In genomic region chr1:87766233-87766632, GRCm38 (mm10) we compare ENCODE assay signal across 9 mouse cellular contexts. TPM values are rescaled to one million over a fixed set of nuclear protein-coding genes. Genes with fewer than 3 reads are reported as not detected.
A peak's percentile ranks its signal among the peaks of the same experiment; 100 is the strongest.
DNase-seq lines count a peak whose midpoint lies in the region; ATAC-seq lines count a peak whose summit lies in the region.
"Had no signal": no experiment of that assay in that cellular context is flagged by ENCODE, and none has a peak within 500 bp of the region (broad histone marks: within the 10 kb centered on the region; RNA-seq: fewer than 3 reads in every experiment).

No protein-coding gene starts in this region.

- no peak for ATAC-seq in midbrain, embryonic 11.5 days (ENCODE audit: low FRiP score)
- no peak for ATAC-seq in midbrain, embryonic 13.5 days

- no peak overlapping the region for H3K4me3 ChIP-seq in midbrain, embryonic 11.5 days (ENCODE audit: low read depth, low read length)
- H3K4me3 ChIP-seq in midbrain, embryonic 13.5 days (replicated peaks), result no peak overlapping the region
- H3K4me3 ChIP-seq: myocyte had no signal

- no peaks in the 10 kb centered on the region for H3K4me1 ChIP-seq in midbrain, embryonic 11.5 days (ENCODE audit: control insufficient read depth, insufficient read depth, low read length)
- no peaks in the 10 kb centered on the region for H3K4me1 ChIP-seq in midbrain, embryonic 13.5 days (replicated peaks)

- peaks cover 44% of the 10 kb centered on the region; the same call in 1 of the 2 replicates for H3K36me3 ChIP-seq in midbrain, embryonic 11.5 days (ENCODE audit: control insufficient read depth, insufficient read depth, low read length)
- peaks cover 94% of the 10 kb centered on the region for H3K36me3 ChIP-seq in midbrain, embryonic 13.5 days

- 85% methylated on average over 3 of the region's 3 CpGs for WGBS in midbrain, embryonic 11.5 days
- 90% methylated on average over 3 of the region's 3 CpGs for WGBS in midbrain, embryonic 13.5 days

- no peak overlapping the region for H3K27ac ChIP-seq in midbrain, embryonic 11.5 days (ENCODE audit: low read depth, low read length)
- no peak overlapping the region for H3K27ac ChIP-seq in midbrain, embryonic 13.5 days

- no peaks in the 10 kb centered on the region for H3K9me3 ChIP-seq in midbrain, embryonic 11.5 days (ENCODE audit: control insufficient read depth, low read length)
- no peaks in the 10 kb centered on the region for H3K9me3 ChIP-seq in midbrain, embryonic 13.5 days

- no peak overlapping the region for H3K9ac ChIP-seq in midbrain, embryonic 11.5 days (ENCODE audit: low read length)
- H3K9ac ChIP-seq in midbrain, embryonic 13.5 days (replicated peaks), result no peak overlapping the region

- H3K4me2 ChIP-seq in midbrain, embryonic 11.5 days, result no peak overlapping the region
- H3K4me2 ChIP-seq in midbrain, embryonic 13.5 days (replicated peaks), result no peak overlapping the region

- DNase-seq in adrenal gland, adult 2 months, result peak; percentile 16
- no peak for DNase-seq in adrenal gland, adult 18-20 months (ENCODE audit: low spot score in 2 of 2)
- DNase-seq in midbrain, embryonic 11.5 days (ENCODE audit: low spot score, missing footprints), result peak; percentile 82
- DNase-seq in induced T-regulatory cell, adult 2 months (ENCODE audit: low read depth), result peak; percentile 74
- DNase-seq in spleen, adult 18-20 months, result peak; percentile 24 to 45
- DNase-seq in urinary bladder, postnatal 36 days (ENCODE audit: low spot score in 2 of 2), result no peak
- DNase-seq in left cerebral cortex, adult 8-10 months (ENCODE audit: low spot score in 2 of 2), result no peak

- H3K27me3 ChIP-seq in midbrain, embryonic 11.5 days (ENCODE audit: control insufficient read depth, insufficient read depth, low read length), result no peaks in the 10 kb centered on the region
- no peaks in the 10 kb centered on the region for H3K27me3 ChIP-seq in midbrain, embryonic 13.5 days

RNA-seq across cellular contexts. Expression of gene Atg16l1, which starts 10.6 kb away (rescaled TPM):
- 10 to 100 TPM; 28.5 to 33.8 TPM for total RNA-seq in adrenal gland, adult 2 months (2021)
- 15.9 and 17.1 TPM in 2 replicates for polyA plus RNA-seq in adrenal gland, adult 2 months (2012; rRNA removed)
- 10 to 100 TPM; 35.8 to 36.8 TPM for total RNA-seq in adrenal gland, adult 18-20 months (2021)
- 33.7 and 35.3 TPM in 2 replicates for polyA plus RNA-seq in midbrain, embryonic 11.5 days (2014; fragmentation: Nextera tagmentation; extraction: Ambion mirVana)
- 57.6 and 62.4 TPM in 2 replicates for polyA plus RNA-seq in midbrain, embryonic 13.5 days (2015; fragmentation: Nextera tagmentation; extraction: Ambion mirVana)
- 10 to 100 TPM; 61.4 to 72.4 (median 68.5) TPM for total RNA-seq in left cerebral cortex, adult 8-10 months (2022)

RNA-seq across cellular contexts. Expression of gene Sag, which starts 37.2 kb away (rescaled TPM):
- 1 to 10 TPM; 1.4 to 2.4 TPM for total RNA-seq in adrenal gland, adult 2 months (2021)
- polyA plus RNA-seq in adrenal gland, adult 2 months (2012; rRNA removed), result 0.48 and 0.57 TPM in 2 replicates
- total RNA-seq in adrenal gland, adult 18-20 months (2021), result 1 to 10 TPM; 1.3 to 2.4 TPM
- 1.2 and 1.5 TPM in 2 replicates for polyA plus RNA-seq in midbrain, embryonic 11.5 days (2014; fragmentation: Nextera tagmentation; extraction: Ambion mirVana)
- polyA plus RNA-seq in midbrain, embryonic 13.5 days (2015; fragmentation: Nextera tagmentation; extraction: Ambion mirVana), result 2.5 and 3.2 TPM in 2 replicates
- total RNA-seq in left cerebral cortex, adult 8-10 months (2022), result 1 to 10 TPM; 1.7 to 2.4 (median 1.9) TPM

Comparison
In these comparisons a context has a peak if more than half of its experiments do, and no peak if none do; other contexts are left out.
1. DNase-seq: peak in adrenal gland, adult 2 months (single experiment), midbrain, embryonic 11.5 days (single experiment), induced T-regulatory cell, adult 2 months (single experiment) and spleen, adult 18-20 months (2 of 2); none in adrenal gland, adult 18-20 months (0 of 2), urinary bladder, postnatal 36 days (0 of 2) and left cerebral cortex, adult 8-10 months (0 of 2).